18 mouse cellular contexts compared by ENCODE assay signal in genomic region chr16:31436085-31436484, GRCm38 (mm10). TPM values are rescaled to one million over a fixed set of nuclear protein-coding genes. Genes with fewer than 3 reads are reported as not detected.
A peak's percentile ranks its signal among the peaks of the same experiment; 100 is the strongest.
DNase-seq lines count a peak whose midpoint lies in the region; ATAC-seq and TF ChIP-seq lines count a peak whose summit lies in the region.
"Had no signal": no experiment of that assay in that cellular context is flagged by ENCODE, and none has a peak within 500 bp of the region (broad histone marks: within the 10 kb centered on the region; RNA-seq: fewer than 3 reads in every experiment).

No protein-coding gene starts in this region.

- 0 out of 2 replicates have a peak, but pooled peaks cover 2% of the 10 kb centered on the region for H3K9me3 ChIP-seq in kidney, embryonic 15.5 days (replicated peaks)
- H3K9me3 ChIP-seq in neural tube, embryonic 15.5 days (replicated peaks) = no peaks in the 10 kb centered on the region
- H3K9me3 ChIP-seq in stomach, postnatal 0 days (ENCODE audit: control insufficient read depth, low read length) = no peaks in the 10 kb centered on the region
- H3K9me3 ChIP-seq: forebrain, embryonic 15.5 days; heart, embryonic 12.5 days; limb, embryonic 13.5 days; midbrain, embryonic 10.5 days had no signal

- no peak overlapping the region for H3K4me2 ChIP-seq in kidney, embryonic 15.5 days
- H3K4me2 ChIP-seq in neural tube, embryonic 15.5 days = no peak overlapping the region
- no peak overlapping the region for H3K4me2 ChIP-seq in stomach, postnatal 0 days (replicated peaks; ENCODE audit: low read depth)
- H3K4me2 ChIP-seq: forebrain, embryonic 15.5 days; heart, embryonic 12.5 days; limb, embryonic 13.5 days had no signal

- peak; percentile 40 for DNase-seq in cerebellum, adult 9-11 months
- DNase-seq in cerebellum, postnatal 4 days (ENCODE audit: low spot score in 2 of 2) = no peak
- no peak for DNase-seq in kidney, adult 11 months
- DNase-seq in neural tube, embryonic 10.5 days (ENCODE audit: extremely low spot score, low spot score) = no peak
- DNase-seq in stomach, postnatal 0 days (ENCODE audit: low spot score) = no peak
- DNase-seq: adrenal gland, postnatal 10 days; heart, postnatal 4 days; kidney, adult 9 months; lung, postnatal 4 days had no signal

- no peak for TF ChIP-seq EP300 in stomach, postnatal 0 days (optimal IDR thresholded peaks at IDR 0.05)

- no peaks in the 10 kb centered on the region for H3K36me3 ChIP-seq in kidney, embryonic 15.5 days
- peaks cover 26% of the 10 kb centered on the region for H3K36me3 ChIP-seq in neural tube, embryonic 15.5 days
- no peaks in the 10 kb centered on the region; the same call in 1 of the 2 replicates for H3K36me3 ChIP-seq in stomach, postnatal 0 days (ENCODE audit: control insufficient read depth, insufficient read depth, low read length)
- H3K36me3 ChIP-seq: heart, embryonic 12.5 days had no signal

- H3K27me3 ChIP-seq in kidney, embryonic 15.5 days = peaks cover 10% of the 10 kb centered on the region; the same call in 1 of the 2 replicates
- H3K27me3 ChIP-seq in neural tube, embryonic 15.5 days (replicated peaks) = no peaks in the 10 kb centered on the region
- no peaks in the 10 kb centered on the region for H3K27me3 ChIP-seq in stomach, postnatal 0 days (ENCODE audit: control insufficient read depth, insufficient read depth, low read length)
- H3K27me3 ChIP-seq: forebrain, embryonic 15.5 days; limb, embryonic 13.5 days had no signal

- WGBS in kidney, embryonic 15.5 days = 33% methylated on average over 9 of the region's 9 CpGs
- 49% methylated on average over 9 of the region's 9 CpGs for WGBS in neural tube, embryonic 15.5 days
- WGBS in stomach, postnatal 0 days = 54% methylated on average over 9 of the region's 9 CpGs

- H3K4me3 ChIP-seq in kidney, embryonic 15.5 days (replicated peaks) = no peak overlapping the region
- H3K4me3 ChIP-seq in neural tube, embryonic 15.5 days (replicated peaks) = no peak overlapping the region
- H3K4me3 ChIP-seq in stomach, postnatal 0 days (ENCODE audit: low read depth, low read length) = no peak overlapping the region
- H3K4me3 ChIP-seq: erythroblast, embryonic 14.5 days; forebrain, embryonic 15.5 days; heart, embryonic 12.5 days; left cerebral cortex, adult 2 months; limb, embryonic 13.5 days; midbrain, embryonic 10.5 days had no signal

- H3K4me1 ChIP-seq in kidney, embryonic 15.5 days = peaks cover 9% of the 10 kb centered on the region
- H3K4me1 ChIP-seq in neural tube, embryonic 15.5 days = peaks cover 27% of the 10 kb centered on the region
- H3K4me1 ChIP-seq in stomach, postnatal 0 days (replicated peaks; ENCODE audit: control insufficient read depth, insufficient read depth) = no peaks in the 10 kb centered on the region; the same call in 1 of the 2 replicates
- H3K4me1 ChIP-seq: limb, embryonic 13.5 days had no signal

- no peak overlapping the region for H3K27ac ChIP-seq in kidney, embryonic 15.5 days
- no peak overlapping the region for H3K27ac ChIP-seq in neural tube, embryonic 15.5 days (replicated peaks)
- H3K27ac ChIP-seq in stomach, postnatal 0 days (replicated peaks) = no peak overlapping the region
- H3K27ac ChIP-seq: forebrain, embryonic 15.5 days; left cerebral cortex, adult 2 months; limb, embryonic 13.5 days; midbrain, embryonic 10.5 days had no signal

- 0 out of 2 replicates have a peak, but pooled peaks have one; percentile 29 for ATAC-seq in kidney, embryonic 15.5 days (replicated peaks; ENCODE audit: low FRiP score)
- ATAC-seq in neural tube, embryonic 15.5 days (ENCODE audit: low FRiP score) = peak; percentile 12; the same call in 1 of the 2 replicates
- no peak for ATAC-seq in stomach, postnatal 0 days (ENCODE audit: low FRiP score, low TSS enrichment)
- ATAC-seq in granulocyte monocyte progenitor cell, adult 5-6 weeks (replicated peaks; ENCODE audit: poor library complexity, severe bottlenecking) = no peak
- ATAC-seq: forebrain, embryonic 15.5 days had no signal

- TF ChIP-seq CTCF in stomach, postnatal 0 days (IDR thresholded peaks at IDR 0.05; ENCODE audit: low read depth) = peak; percentile 54

- H3K9ac ChIP-seq in kidney, embryonic 15.5 days = no peak overlapping the region
- H3K9ac ChIP-seq in neural tube, embryonic 15.5 days (replicated peaks) = no peak overlapping the region
- H3K9ac ChIP-seq in stomach, postnatal 0 days (ENCODE audit: low read length) = no peak overlapping the region
- H3K9ac ChIP-seq: forebrain, embryonic 15.5 days; heart, embryonic 12.5 days; limb, embryonic 13.5 days had no signal

RNA-seq across cellular contexts. Expression of gene Bdh1, which starts 14.0 kb away (rescaled TPM):
- polyA plus RNA-seq in kidney, embryonic 15.5 days (2015; fragmentation: Nextera tagmentation; extraction: Ambion mirVana) = 23.6 and 25.4 TPM in 2 replicates
- 123 and 143 TPM in 2 replicates for polyA plus RNA-seq in neural tube, embryonic 15.5 days (2015; fragmentation: Nextera tagmentation; extraction: Ambion mirVana)
- 115 and 125 TPM in 2 replicates for polyA plus RNA-seq in stomach, postnatal 0 days (2015; fragmentation: Nextera tagmentation; extraction: Ambion mirVana)
- 0.34 and 0.56 TPM in 2 replicates for total RNA-seq in granulocyte monocyte progenitor cell, adult 5-6 weeks (2014; fragmentation: Nextera tagmentation)
- 0.78 and 2.9 TPM in 2 replicates for total RNA-seq in granulocyte monocyte progenitor cell, adult 5-6 weeks (2017)

Comparison
In these comparisons a context has a peak if more than half of its experiments do, and no peak if none do; other contexts are left out.
1. ATAC-seq: peak in kidney, embryonic 15.5 days (single experiment) and neural tube, embryonic 15.5 days (single experiment); none in stomach, postnatal 0 days (single experiment) and granulocyte monocyte progenitor cell, adult 5-6 weeks (single experiment).